In the genomic region with DNA sequence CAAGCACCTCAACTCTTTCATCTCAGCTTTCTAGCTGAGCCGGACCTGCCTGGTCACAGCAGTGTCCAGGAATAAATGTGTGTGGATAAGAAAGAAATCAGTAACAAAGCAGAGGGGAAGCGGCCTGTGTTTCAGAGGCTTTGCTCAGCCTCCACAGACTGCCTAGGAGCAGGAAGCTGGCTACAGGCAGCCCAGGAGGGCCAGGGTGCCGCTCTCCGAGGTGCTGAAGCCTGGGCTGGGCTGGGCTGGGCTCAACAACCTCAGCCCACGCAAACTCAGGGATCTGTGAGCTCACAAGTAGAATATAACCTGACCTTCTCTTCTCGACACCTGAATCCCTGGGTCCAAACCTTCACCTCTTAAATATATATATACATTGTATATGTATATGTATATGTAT, we compare ENCODE assay signal across 9 mouse cellular contexts. TPM values are rescaled to one million over a fixed set of nuclear protein-coding genes. Genes with fewer than 3 reads are reported as not detected.
DNase-seq lines count a peak whose midpoint lies in the region; ATAC-seq lines count a peak whose summit lies in the region.
"Had no signal": no experiment of that assay in that cellular context is flagged by ENCODE, and none has a peak within 500 bp of the region (broad histone marks: within the 10 kb centered on the region; RNA-seq: fewer than 3 reads in every experiment).

No protein-coding gene starts in this region.

- peak; percentile 26 for DNase-seq in right cerebral cortex, postnatal 14 days
- no peak for DNase-seq in right cerebral cortex, postnatal 10 days (ENCODE audit: low spot score in 2 of 2)
- DNase-seq in adrenal gland, postnatal 14 days, result peak; percentile 79
- peak; percentile 68 for DNase-seq in hindbrain, embryonic 11.5 days (ENCODE audit: low spot score)
- peak; percentile 13 for DNase-seq in lung, postnatal 36 days
- peak; percentile 89 for DNase-seq in testis, postnatal 10 days (ENCODE audit: low spot score)
- DNase-seq in layer of hippocampus, adult 8-10 months (ENCODE audit: low spot score in 2 of 2), result no peak
- no peak for DNase-seq in left cerebral cortex, postnatal 14 days (ENCODE audit: low spot score in 2 of 2)

- intact Hi-C loops in left cerebral cortex, postnatal 14 days (cut with DNase I), result no loop called here

- no peaks in the 10 kb centered on the region for H3K27me3 ChIP-seq in hindbrain, embryonic 11.5 days (ENCODE audit: control insufficient read depth, insufficient read depth, low read length)

- no peaks in the 10 kb centered on the region for H3K9me3 ChIP-seq in hindbrain, embryonic 11.5 days (ENCODE audit: control insufficient read depth, low read length)

- no peak for ATAC-seq in hindbrain, embryonic 11.5 days (ENCODE audit: low FRiP score)

- no peak overlapping the region for H3K4me3 ChIP-seq in hindbrain, embryonic 11.5 days (ENCODE audit: low read depth, low read length)

- 0 out of 2 replicates have a peak, but pooled peaks cover 2% of the 10 kb centered on the region for H3K4me1 ChIP-seq in hindbrain, embryonic 11.5 days (replicated peaks; ENCODE audit: control insufficient read depth, insufficient read depth, low read length)

- no peak overlapping the region for H3K9ac ChIP-seq in hindbrain, embryonic 11.5 days (ENCODE audit: low read depth, low read length)

- 29% methylated on average over 6 of the region's 6 CpGs for WGBS in hindbrain, embryonic 11.5 days

- no peak overlapping the region for H3K4me2 ChIP-seq in hindbrain, embryonic 11.5 days (replicated peaks; ENCODE audit: low read depth, low read length)

- H3K27ac ChIP-seq in hindbrain, embryonic 11.5 days (ENCODE audit: low read depth, low read length), result 0 out of 2 replicates have a peak overlapping the region, but pooled peaks have one; percentile 24

- H3K36me3 ChIP-seq in hindbrain, embryonic 11.5 days (ENCODE audit: control insufficient read depth, insufficient read depth, low read length), result no peaks in the 10 kb centered on the region

RNA-seq across cellular contexts. Expression of a gene that starts 54.6 kb away (rescaled TPM):
- total RNA-seq in adrenal gland, postnatal 14 days (2021), result 3.9 and 4.5 TPM in 2 replicates
- polyA plus RNA-seq in hindbrain, embryonic 11.5 days (2014; fragmentation: Nextera tagmentation; extraction: Ambion mirVana), result 2.5 and 3.6 TPM in 2 replicates
- 10 to 100 TPM in 3 of 4 experiments, 1 to 10 TPM in 1; 9.9 to 13.0 (median 12.6) TPM for total RNA-seq in layer of hippocampus, adult 8-10 months (2022)
- 10 to 100 TPM; 24.1 to 25.6 TPM for total RNA-seq in left cerebral cortex, postnatal 14 days (2021)
- total RNA-seq: neutrophil, adult 5-6 weeks had no signal

Comparison
In these comparisons a context has a peak if more than half of its experiments do, and no peak if none do; other contexts are left out.
1. DNase-seq: peak in right cerebral cortex, postnatal 14 days (single experiment), adrenal gland, postnatal 14 days (single experiment), hindbrain, embryonic 11.5 days (single experiment), lung, postnatal 36 days (single experiment) and testis, postnatal 10 days (single experiment); none in right cerebral cortex, postnatal 10 days (0 of 2), layer of hippocampus, adult 8-10 months (0 of 2) and left cerebral cortex, postnatal 14 days (0 of 2).